Mouse (Mus musculus): ENCODE results near the gene Pcdh15. TPM values are rescaled to one million over a fixed set of nuclear protein-coding genes. Genes with fewer than 3 reads are reported as not detected.

The Pcdh15 gene
- total and polyA plus RNA-seq, 3 experiments = not detected

DNA sequence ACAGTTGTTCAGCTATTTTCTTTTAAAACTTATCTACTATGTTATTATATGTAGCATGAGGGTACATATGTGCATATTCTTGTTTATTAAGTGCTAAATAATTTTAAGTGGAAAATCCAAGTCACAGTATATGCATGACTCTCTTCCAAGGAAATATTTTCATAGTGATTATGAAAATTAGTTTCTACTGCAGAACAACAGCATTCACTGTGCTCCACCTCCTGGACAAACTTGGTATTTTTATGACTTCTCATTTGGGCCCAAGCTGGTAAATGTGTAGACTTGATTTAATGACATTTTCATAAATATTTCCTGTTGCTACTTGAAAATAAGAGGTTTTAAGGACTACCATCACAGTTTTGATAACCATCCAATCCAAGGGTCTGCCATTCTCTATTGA, 1104.5 kb downstream of the Pcdh15 start:
- DNase-seq (ENCODE audit: low read depth, low spot score) = peak; percentile 20
- TF ChIP-seq MEF2A (IDR thresholded peaks at IDR 0.05; ENCODE audit: extremely low read depth, insufficient replicate concordance, low read depth, low read length, poor library complexity, severe bottlenecking) (no peak), SMC3 (IDR thresholded peaks at IDR 0.05; ENCODE audit: low read depth, low read length) (peak; percentile 60), ZC3H11A (IDR thresholded peaks at IDR 0.05; ENCODE audit: low read depth, low read length) (0 out of 2 replicates have a peak, but pooled peaks have one; percentile 21), USF1 (IDR thresholded peaks at IDR 0.05; ENCODE audit: low read depth, low read length) (no peak), TBP (IDR thresholded peaks at IDR 0.05; ENCODE audit: low read depth, low read length) (no peak), RAD21 (IDR thresholded peaks at IDR 0.05; ENCODE audit: low read depth, low read length) (peak; percentile 46), CHD2 (IDR thresholded peaks at IDR 0.05; ENCODE audit: low read length) (no peak), MAX (IDR thresholded peaks at IDR 0.05; ENCODE audit: low read length) (no peak), CTCF (IDR thresholded peaks at IDR 0.05 in 2 of 3, conservative IDR thresholded peaks at IDR 0.05 in 1 of 3; ENCODE audit: control insufficient read depth in 1 of 3, insufficient read depth in 1 of 3, low read depth in 2 of 3, low read length in 3 of 3, poor library complexity in 1 of 3, severe bottlenecking in 1 of 3) (peak in 1 of 3 experiments; percentile 44; a peak in 2 of 6 replicates), NELFE (IDR thresholded peaks at IDR 0.05; ENCODE audit: low read depth, low read length) (no peak), USF2 (IDR thresholded peaks at IDR 0.05; ENCODE audit: borderline replicate concordance in 1 of 2, insufficient read depth in 1 of 2, low read depth in 1 of 2, low read length in 2 of 2) (no peak), UBTF (IDR thresholded peaks at IDR 0.05; ENCODE audit: borderline replicate concordance, insufficient read depth, low read depth, low read length) (no peak), GATA1 (IDR thresholded peaks at IDR 0.05; ENCODE audit: low read depth, low read length) (no peak), KAT2A (conservative IDR thresholded peaks at IDR 0.05; ENCODE audit: low read depth, low read length) (no peak), POLR2A (IDR thresholded peaks at IDR 0.05; ENCODE audit: control insufficient read depth in 1 of 2, insufficient read depth in 1 of 2, low read depth in 1 of 2, low read length in 2 of 2, poor library complexity in 1 of 2) (no peak), SIN3A (IDR thresholded peaks at IDR 0.05; ENCODE audit: low read length) (no peak), MYC (IDR thresholded peaks at IDR 0.05; ENCODE audit: low read depth, low read length) (no peak), POLR2AphosphoS5 (IDR thresholded peaks at IDR 0.05; ENCODE audit: borderline replicate concordance, low read depth, low read length) (no peak), BHLHE40 (IDR thresholded peaks at IDR 0.05; ENCODE audit: borderline replicate concordance, low read depth, low read length) (no peak), TCF12 (IDR thresholded peaks at IDR 0.05; ENCODE audit: low read depth, low read length) (no peak), ZNF384 (IDR thresholded peaks at IDR 0.05; ENCODE audit: low read depth, low read length) (no peak), ETS1 (IDR thresholded peaks at IDR 0.05; ENCODE audit: low read depth, low read length) (no peak), MAFK (IDR thresholded peaks at IDR 0.05; ENCODE audit: borderline replicate concordance, low read depth, low read length) (no peak), GABPA (IDR thresholded peaks at IDR 0.05; ENCODE audit: low read depth, low read length) (no peak)
- H3K9ac ChIP-seq (ENCODE audit: control insufficient read depth, low read depth, low read length, poor library complexity, severe bottlenecking) = no peak overlapping the region
- no peaks in the 10 kb centered on the region for H3K27me3 ChIP-seq (ENCODE audit: control insufficient read depth in 1 of 2, insufficient read depth in 2 of 2, low read length in 2 of 2)
- no peaks in the 10 kb centered on the region for H3K4me1 ChIP-seq (ENCODE audit: control insufficient read depth in 1 of 2, insufficient read depth in 2 of 2, low read length in 2 of 2)
- no peak overlapping the region for H3K4me3 ChIP-seq (ENCODE audit: control insufficient read depth in 1 of 2, insufficient read depth in 1 of 2, low read depth in 2 of 2, low read length in 2 of 2)
- no peak overlapping the region for H3K27ac ChIP-seq (ENCODE audit: control insufficient read depth, low read depth, low read length)
- H3K36me3 ChIP-seq (ENCODE audit: control insufficient read depth in 1 of 2, insufficient read depth in 2 of 2, low read length in 2 of 2) = no peaks in the 10 kb centered on the region
- no peaks in the 10 kb centered on the region for H3K9me3 ChIP-seq (replicated peaks; ENCODE audit: insufficient read depth, low read length)
- no peaks in the 10 kb centered on the region for H3K79me2 ChIP-seq (ENCODE audit: control insufficient read depth, insufficient read depth, low read length, poor library complexity)

Measured in MEL (cell line).